Mouse (Mus musculus) spleen, adult 2 months (tissue): ENCODE results near the gene Guca2b.

Source experiments
- CTCF ChIP-seq: fragments of 200-500 bp; IDR thresholded peaks from 2 replicates; pipeline ENCODE4 v1.5.1; 2011; ENCODE audit warnings: mild to moderate bottlenecking, inconsistent platforms; ENCODE audit not compliant: insufficient read depth, insufficient read length, insufficient replicate concordance; ENCODE audit errors: extremely low read depth
- POLR2A ChIP-seq: fragments of 200-500 bp; IDR thresholded peaks from 2 replicates; pipeline ENCODE4 v1.6.1; 2011; ENCODE audit warnings: low read depth, low read length, inconsistent platforms

- TF ChIP-seq POLR2A (no peak), CTCF (no peak)
Observed at GRCm38 (mm10) chr4:119701269-119701954, 42.7 kb upstream of the Guca2b start.
